Mouse (Mus musculus) liver, adult 2 months (tissue): ENCODE data around the gene Amy2a5.
"Not testable (repeated sequence)": the region's sequence is repeated elsewhere in the genome, so short reads cannot be mapped to it uniquely, and the experiment has no call there.

ENCODE experiments used
- CTCF ChIP-seq: fragments of 200-500 bp; IDR thresholded peaks from 2 replicates; pipeline ENCODE4 v1.5.1; 2011; ENCODE audit warnings: low read depth, low read length, control low read depth
- POLR2A ChIP-seq: fragments of 200-500 bp; IDR thresholded peaks from 2 replicates; pipeline ENCODE4 v1.6.1; 2011; ENCODE audit warnings: low read length, control low read depth; ENCODE audit not compliant: insufficient read depth; ENCODE audit errors: extremely low read depth

- TF ChIP-seq CTCF, POLR2A: not testable (repeated sequence)
These were observed 21.6 kb upstream of the Amy2a5 start for GRCm38 (mm10) chr3:113280285-113280684.
